Mouse (Mus musculus): ENCODE data around the gene Dpysl4. TPM values are rescaled to one million over a fixed set of nuclear protein-coding genes. Genes with fewer than 3 reads are reported as not detected.

Dpysl4 gene
- under 1 TPM; 0.28 to 0.35 TPM for total RNA-seq (2021)
- long read RNA-seq, experiment 1, partial matches to known transcripts: 0 of 1 reads
- long read RNA-seq, experiment 1, other reads (novel, unspliced or antisense): 0 of 1 reads
- long read RNA-seq, experiment 2: 0 reads

GRCm38 (mm10) chr7:139085629-139086194 lies at the start of gene Dpysl4:
TSS of gene Dpysl4 (plus strand) at chr7:139086001.
- no peak for DNase-seq

GRCm38 (mm10) chr7:139063406-139063805 lies 22.4 kb upstream of the Dpysl4 start:
- no peak for DNase-seq

- DNase-seq: no peak
These were observed 17.6 kb upstream of the Dpysl4 start for GRCm38 (mm10) chr7:139068182-139068623.

GRCm38 (mm10) chr7:139074189-139074588 lies 11.6 kb upstream of the Dpysl4 start:
- no peak for DNase-seq

- DNase-seq: no peak
These were observed 10.6 kb upstream of the Dpysl4 start for GRCm38 (mm10) chr7:139075054-139075794.

GRCm38 (mm10) chr7:139077283-139077682 lies 8.5 kb upstream of the Dpysl4 start:
- no peak for DNase-seq

GRCm38 (mm10) chr7:139078181-139078580 lies 7.6 kb upstream of the Dpysl4 start:
- DNase-seq: no peak

- no peak for DNase-seq
These were observed 6.7 kb upstream of the Dpysl4 start for GRCm38 (mm10) chr7:139079141-139079540.

- no peak for DNase-seq
These were observed 5.1 kb upstream of the Dpysl4 start for GRCm38 (mm10) chr7:139080714-139081113.

- no peak for DNase-seq
These were observed 4.6 kb upstream of the Dpysl4 start for GRCm38 (mm10) chr7:139081158-139081557.

GRCm38 (mm10) chr7:139082281-139082680 lies 3.5 kb upstream of the Dpysl4 start:
- no peak for DNase-seq

- no peak for DNase-seq
These were observed 1.5 kb upstream of the Dpysl4 start for GRCm38 (mm10) chr7:139084316-139084715.

- peak; percentile 17 for DNase-seq
These were observed 676 bp downstream of the Dpysl4 start for GRCm38 (mm10) chr7:139086195-139087158.

GRCm38 (mm10) chr7:139087801-139088200 lies 2.0 kb downstream of the Dpysl4 start:
- no peak for DNase-seq

- DNase-seq: no peak
These were observed 4.4 kb downstream of the Dpysl4 start for GRCm38 (mm10) chr7:139089892-139090874.

- no peak for DNase-seq
These were observed 5.9 kb downstream of the Dpysl4 start for GRCm38 (mm10) chr7:139091681-139092080.

GRCm38 (mm10) chr7:139092676-139093075 lies 6.9 kb downstream of the Dpysl4 start:
- DNase-seq: no peak

GRCm38 (mm10) chr7:139093124-139093523 lies 7.3 kb downstream of the Dpysl4 start:
- no peak for DNase-seq

GRCm38 (mm10) chr7:139093781-139094180 lies 8.0 kb downstream of the Dpysl4 start:
- DNase-seq: no peak

GRCm38 (mm10) chr7:139094761-139095160 lies 9.0 kb downstream of the Dpysl4 start:
- no peak for DNase-seq

GRCm38 (mm10) chr7:139095282-139095681 lies 9.5 kb downstream of the Dpysl4 start:
- no peak for DNase-seq
